Mouse (Mus musculus) neural tube, embryonic 14.5 days (tissue): ENCODE data around the gene Tmem59. TPM values are rescaled to one million over a fixed set of nuclear protein-coding genes. Genes with fewer than 3 reads are reported as not detected.

ENCODE experiments used
- ATAC-seq: fragments of 200-750 bp; cut with Nextera tagmentation; 2 replicates; pipeline ENCODE4 v1.8.0; 2017; ENCODE audit warnings: low read depth, mild to moderate bottlenecking, moderate TSS enrichment, moderate library complexity
- H3K27ac ChIP-seq: fragments of 300-500 bp; sonication (generic); 2 replicates; pipeline ENCODE4 v1.5.1; 2014; ENCODE audit warnings: low read depth, mild to moderate bottlenecking, control low read depth, low read length, moderate library complexity, mixed read lengths
- H3K27me3 ChIP-seq: fragments of 300-500 bp; sonication (generic); 2 replicates; pipeline ENCODE4 v1.6.1; 2014; ENCODE audit warnings: low read length; ENCODE audit not compliant: control insufficient read depth, insufficient read depth
- H3K36me3 ChIP-seq: fragments of 300-500 bp; sonication (generic); 2 replicates; pipeline ENCODE4 v1.6.1; 2014; ENCODE audit warnings: low read length, mixed read lengths; ENCODE audit not compliant: control insufficient read depth, insufficient read depth
- H3K4me1 ChIP-seq: fragments of 300-500 bp; sonication (generic); 2 replicates; pipeline ENCODE4 v1.6.1; 2014; ENCODE audit warnings: low read length; ENCODE audit not compliant: control insufficient read depth, insufficient read depth
- H3K4me2 ChIP-seq: fragments of 300-500 bp; sonication (generic); 2 replicates; pipeline ENCODE4 v1.6.1; 2014; ENCODE audit warnings: mild to moderate bottlenecking, low read depth, low read length, control low read depth
- H3K4me3 ChIP-seq: fragments of 300-500 bp; sonication (generic); 2 replicates; pipeline ENCODE4 v1.5.1; 2014; ENCODE audit warnings: low read depth, low read length, control low read depth, mixed read lengths
- H3K9ac ChIP-seq: fragments of 300-500 bp; sonication (generic); replicated peaks from 2 replicates; pipeline ENCODE4 v1.6.1; 2014; ENCODE audit warnings: low read depth, mild to moderate bottlenecking, control low read depth, low read length, mixed read lengths
- H3K9me3 ChIP-seq: fragments of 300-500 bp; sonication (generic); 2 replicates; pipeline ENCODE4 v1.6.1; 2016; ENCODE audit warnings: low read length; ENCODE audit not compliant: control insufficient read depth
- WGBS: fragments of 180-500 bp; shearing (Covaris S2); extraction: QIAGEN DNeasy Blood & Tissue Kit; methylation state at CpG from one replicate; pipeline ENCODE4 v1.1.7; 2014; 5-methylcytosine and 5-hydroxymethylcytosine counted together
- polyA plus RNA-seq: library from polyadenylated mRNA; unstranded; fragments of >200 nt; fragmentation: Nextera tagmentation; extraction: Ambion mirVana; gene quantifications from 2 replicates; pipeline ENCODE4 v1.2.1, GENCODE M21; 2014

The Tmem59 gene
- polyA plus RNA-seq, 1 experiment from 2014 or later = 399 TPM

DNA sequence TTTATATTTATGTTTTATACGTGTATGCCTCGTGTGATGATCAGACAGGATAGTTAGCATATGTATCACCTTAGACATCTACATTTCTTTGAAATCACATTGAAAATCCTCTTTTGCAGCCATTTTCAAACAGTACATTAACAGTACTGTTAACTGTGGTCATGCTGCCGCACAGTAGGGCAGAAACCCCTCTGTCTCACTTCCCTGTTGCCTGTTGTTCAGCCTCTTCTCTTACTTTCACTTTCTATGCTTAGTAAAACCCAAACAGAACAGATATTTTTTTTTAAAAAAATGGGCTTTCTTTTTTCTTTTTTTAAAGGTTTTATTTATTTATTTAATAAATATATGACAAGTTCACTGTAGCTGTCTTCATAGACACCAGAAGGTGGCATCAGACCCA lies 15.6 kb downstream of the Tmem59 start:
- ATAC-seq = no peak
- no peak overlapping the region for H3K4me2 ChIP-seq
- H3K4me3 ChIP-seq = no peak overlapping the region
- no peak overlapping the region for H3K9ac ChIP-seq
- peaks cover 57% of the 10 kb centered on the region for H3K36me3 ChIP-seq
- no peak overlapping the region for H3K27ac ChIP-seq
- H3K9me3 ChIP-seq = no peaks in the 10 kb centered on the region
- H3K4me1 ChIP-seq = no peaks in the 10 kb centered on the region
- no peaks in the 10 kb centered on the region for H3K27me3 ChIP-seq
- 96% methylated on average over 3 of the region's 3 CpGs for WGBS

DNA sequence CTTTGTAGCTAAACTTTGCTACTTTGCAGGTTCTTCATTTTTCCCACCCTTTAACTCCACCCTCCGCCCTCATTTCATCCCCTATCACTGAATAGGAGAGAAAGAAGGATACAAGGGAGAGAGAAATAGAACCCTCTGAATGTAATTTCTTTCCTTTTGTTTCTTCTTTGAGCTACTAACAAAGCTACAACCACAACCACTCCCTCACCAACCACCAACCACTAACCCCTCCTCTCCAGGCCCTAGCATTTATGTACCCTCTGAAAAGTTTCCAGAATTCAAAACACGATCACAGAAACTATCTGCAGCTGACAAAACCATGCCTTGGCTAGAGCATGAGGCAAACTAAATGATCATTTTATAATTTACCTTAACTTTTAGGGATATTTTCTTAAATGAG lies 18.3 kb downstream of the Tmem59 start:
- 96% methylated on average over 2 of the region's 2 CpGs for WGBS
- Histone ChIP-seq H3K9me3 (no peaks in the 10 kb centered on the region), H3K27me3 (no peaks in the 10 kb centered on the region), H3K4me3 (no peak overlapping the region), H3K9ac (no peak overlapping the region), H3K27ac (no peak overlapping the region), H3K4me1 (no peaks in the 10 kb centered on the region), H3K4me2 (no peak overlapping the region), H3K36me3 (peaks cover 58% of the 10 kb centered on the region)
- no peak for ATAC-seq

DNA sequence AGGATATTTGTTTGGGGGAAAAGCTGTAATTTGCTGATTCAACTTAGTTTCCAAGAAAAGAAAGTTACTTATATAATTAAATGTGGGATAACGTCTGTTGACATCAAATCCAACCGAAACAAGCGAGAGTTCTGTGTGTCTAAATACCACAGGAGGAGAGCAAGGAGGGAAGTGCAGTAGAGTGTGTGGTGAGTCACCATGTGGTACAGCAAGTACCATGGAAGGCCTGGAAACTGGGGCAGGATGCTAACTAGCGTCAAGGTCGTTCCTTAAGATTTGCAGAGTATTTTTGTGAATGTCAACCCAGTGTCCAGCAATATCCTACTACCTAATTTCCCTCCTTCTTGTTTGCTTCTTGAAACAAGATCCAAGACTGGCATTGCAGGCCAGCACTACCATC lies 19.9 kb downstream of the Tmem59 start:
- Histone ChIP-seq H3K27ac (no peak overlapping the region), H3K4me1 (no peaks in the 10 kb centered on the region), H3K27me3 (no peaks in the 10 kb centered on the region), H3K36me3 (peaks cover 68% of the 10 kb centered on the region), H3K9me3 (no peaks in the 10 kb centered on the region), H3K9ac (no peak overlapping the region), H3K4me3 (no peak overlapping the region), H3K4me2 (no peak overlapping the region)
- 98% methylated on average over 5 of the region's 5 CpGs for WGBS
- no peak for ATAC-seq

DNA sequence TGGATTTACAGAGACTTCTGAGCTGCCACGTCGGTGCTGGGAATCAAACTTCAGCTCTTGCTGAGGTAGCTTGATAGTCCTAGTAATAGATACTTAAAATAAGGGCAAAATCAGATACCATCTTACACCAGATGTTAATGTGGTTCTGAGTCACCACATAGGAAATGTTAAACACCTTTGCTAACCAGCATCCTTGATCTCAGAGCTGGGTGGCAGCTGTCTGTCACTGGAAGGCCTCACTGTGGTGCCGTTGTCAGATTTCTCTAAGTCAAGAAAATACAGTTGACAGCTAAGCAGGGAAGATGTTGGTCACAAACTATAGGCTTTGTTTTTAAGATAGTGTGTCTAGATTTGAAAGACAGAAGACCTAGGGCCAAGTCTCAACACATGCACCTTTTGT lies 23.6 kb downstream of the Tmem59 start:
- Histone ChIP-seq H3K4me3 (no peak overlapping the region), H3K4me1 (no peaks in the 10 kb centered on the region), H3K36me3 (peaks cover 55% of the 10 kb centered on the region), H3K9me3 (no peaks in the 10 kb centered on the region), H3K27me3 (no peaks in the 10 kb centered on the region), H3K9ac (no peak overlapping the region), H3K27ac (no peak overlapping the region), H3K4me2 (no peak overlapping the region)
- no peak for ATAC-seq
- WGBS = 97% methylated on average over 3 of the region's 3 CpGs

DNA sequence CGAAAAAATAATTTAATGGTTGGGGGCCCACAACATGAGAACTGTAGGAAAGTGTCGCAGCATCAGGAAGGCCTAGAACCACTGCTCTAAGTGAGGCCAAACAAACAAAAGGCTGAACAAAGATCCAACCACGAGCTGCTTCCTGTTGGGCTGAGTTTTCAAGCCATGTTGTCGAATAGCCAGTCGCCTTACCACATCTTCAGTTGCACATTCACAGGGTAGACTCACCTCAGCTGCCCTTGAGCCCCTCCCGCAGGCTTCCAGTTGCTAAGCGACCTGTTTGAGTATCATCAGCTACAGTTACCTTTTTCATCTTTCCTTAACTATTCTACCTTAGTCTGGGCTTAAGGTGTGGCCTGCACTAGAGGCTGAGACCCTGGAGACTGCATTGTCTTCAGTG lies 24.8 kb downstream of the Tmem59 start:
- no peaks in the 10 kb centered on the region for H3K9me3 ChIP-seq
- no peak for ATAC-seq
- no peak overlapping the region for H3K27ac ChIP-seq
- H3K9ac ChIP-seq = no peak overlapping the region
- WGBS = 90% methylated on average over 7 of the region's 7 CpGs
- no peaks in the 10 kb centered on the region for H3K27me3 ChIP-seq
- no peak overlapping the region for H3K4me2 ChIP-seq
- peaks cover 43% of the 10 kb centered on the region for H3K36me3 ChIP-seq
- no peak overlapping the region for H3K4me3 ChIP-seq
- no peaks in the 10 kb centered on the region for H3K4me1 ChIP-seq

DNA sequence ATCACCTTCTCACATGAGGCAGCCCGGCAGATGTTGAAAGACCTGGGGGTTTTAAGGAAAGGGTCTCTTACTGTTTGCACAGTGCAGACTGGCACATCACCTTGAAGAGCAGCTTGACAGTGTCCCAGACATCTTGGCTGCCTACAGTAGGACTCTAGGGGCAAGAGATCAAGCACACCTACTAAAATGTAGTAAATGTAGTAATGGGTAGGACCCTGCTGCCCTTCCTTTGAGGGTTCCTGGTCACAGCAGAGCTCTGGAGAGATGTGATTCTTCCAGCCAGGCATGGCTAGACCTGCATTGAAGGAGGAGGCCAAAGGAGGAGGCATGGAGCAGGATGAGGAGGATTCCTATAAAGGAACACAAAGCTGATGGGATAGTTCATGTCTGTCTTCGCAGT lies 28.8 kb downstream of the Tmem59 start:
- H3K27ac ChIP-seq = no peak overlapping the region
- no peak overlapping the region for H3K4me2 ChIP-seq
- no peak overlapping the region for H3K4me3 ChIP-seq
- WGBS = 95% methylated on average over 2 of the region's 2 CpGs
- no peak overlapping the region for H3K9ac ChIP-seq
- H3K9me3 ChIP-seq = no peaks in the 10 kb centered on the region
- no peak for ATAC-seq
- H3K4me1 ChIP-seq = no peaks in the 10 kb centered on the region
- peaks cover 19% of the 10 kb centered on the region for H3K36me3 ChIP-seq
- H3K27me3 ChIP-seq = no peaks in the 10 kb centered on the region

DNA sequence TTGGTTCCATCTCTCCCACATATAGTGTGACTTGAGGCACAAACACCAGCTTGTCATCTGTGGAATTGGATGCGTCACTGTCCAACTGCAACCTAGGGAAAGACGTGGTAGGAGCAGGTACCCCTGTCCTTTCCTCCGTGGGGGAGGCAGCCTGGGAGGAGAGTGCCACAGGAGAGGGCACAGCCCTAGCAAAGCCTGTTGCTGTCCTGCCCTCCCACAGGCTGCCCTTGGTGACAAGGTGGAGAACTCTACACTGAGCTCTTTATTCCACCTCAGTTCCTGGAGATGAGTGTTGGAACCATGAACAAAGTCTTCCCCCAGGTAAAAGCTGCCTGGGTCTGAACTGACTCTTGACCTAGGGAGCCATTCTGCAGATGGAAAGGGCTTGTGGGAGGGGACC lies 30.7 kb downstream of the Tmem59 start, which contains the start of gene Ldlrad1:
Ldlrad1 (plus strand) TSS at position 301 of the 400 bp plus-strand sequence.
- no peaks in the 10 kb centered on the region for H3K9me3 ChIP-seq
- no peak within 1 kb of the TSS for H3K4me3 ChIP-seq
- no peak within 1 kb of the TSS for H3K27ac ChIP-seq
- H3K36me3 ChIP-seq = peaks cover 15% of the 10 kb centered on the region
- no peaks in the 10 kb centered on the region for H3K27me3 ChIP-seq
- WGBS = 87% methylated on average over 3 of the region's 3 CpGs
- H3K9ac ChIP-seq = no peak within 1 kb of the TSS
- H3K4me2 ChIP-seq = no peak within 1 kb of the TSS
- no peak for ATAC-seq
- H3K4me1 ChIP-seq = no peaks in the 10 kb centered on the region

DNA sequence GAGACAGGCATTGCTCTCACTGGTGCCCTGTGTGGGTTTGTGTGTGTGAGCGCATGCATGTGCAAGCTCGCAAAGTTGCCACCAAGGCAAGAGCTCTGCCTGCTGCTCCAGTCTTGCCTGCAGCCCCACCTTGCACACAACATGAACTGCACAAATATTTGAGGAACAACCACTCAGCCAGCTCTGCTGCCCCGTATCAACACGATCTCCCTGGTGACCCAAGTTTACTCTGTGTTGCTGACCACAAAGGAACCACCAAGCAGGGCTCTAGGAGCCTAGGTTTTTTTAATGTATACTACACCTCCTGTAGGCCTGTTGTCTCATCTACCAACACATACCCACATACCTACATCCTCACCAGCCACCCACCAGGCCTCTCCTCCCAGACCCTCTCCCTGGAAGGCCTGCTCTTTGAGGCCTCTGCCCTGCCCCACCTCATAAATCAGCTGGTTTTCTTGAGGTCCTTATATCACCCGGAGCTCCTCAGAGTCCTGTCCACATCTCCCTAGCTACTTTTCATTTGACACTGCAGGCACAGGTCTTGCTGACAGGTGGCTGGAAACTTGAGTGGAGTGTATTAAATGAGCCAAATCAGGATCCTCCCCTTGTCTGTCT lies 32.4 kb downstream of the Tmem59 start:
- no peak overlapping the region for H3K9ac ChIP-seq
- no peak overlapping the region for H3K4me3 ChIP-seq
- no peak overlapping the region for H3K27ac ChIP-seq
- no peaks in the 10 kb centered on the region for H3K27me3 ChIP-seq
- WGBS = 80% methylated on average over 5 of the region's 5 CpGs
- no peak for ATAC-seq
- no peaks in the 10 kb centered on the region for H3K4me1 ChIP-seq
- H3K4me2 ChIP-seq = no peak overlapping the region
- H3K36me3 ChIP-seq = 0 out of 2 replicates have a peak, but pooled peaks cover 8% of the 10 kb centered on the region
- H3K9me3 ChIP-seq = no peaks in the 10 kb centered on the region

DNA sequence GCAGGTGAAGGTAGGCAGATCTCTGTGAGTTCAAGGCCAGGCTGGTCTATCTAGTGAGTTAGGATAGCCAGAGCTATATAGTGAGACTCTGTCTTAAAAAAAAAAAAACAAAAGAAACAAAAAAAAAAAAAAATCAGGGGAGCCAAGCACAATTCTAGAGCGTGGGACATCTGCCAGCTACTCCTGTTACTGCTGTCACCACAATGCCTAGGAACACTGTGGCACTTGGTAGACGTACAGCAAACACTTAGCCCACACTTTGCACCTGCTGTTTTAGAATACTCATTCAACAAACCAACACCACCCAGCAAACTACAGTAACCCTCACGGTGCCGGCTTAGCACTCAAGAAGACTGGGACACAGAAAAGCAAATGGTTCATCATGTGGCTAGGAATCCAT lies 33.3 kb downstream of the Tmem59 start:
- no peaks in the 10 kb centered on the region for H3K4me1 ChIP-seq
- WGBS = 67% methylated on average over 4 of the region's 4 CpGs
- H3K4me2 ChIP-seq = no peak overlapping the region
- no peak for ATAC-seq
- H3K27me3 ChIP-seq = no peaks in the 10 kb centered on the region
- no peak overlapping the region for H3K9ac ChIP-seq
- H3K4me3 ChIP-seq = no peak overlapping the region
- H3K36me3 ChIP-seq = 0 out of 2 replicates have a peak, but pooled peaks cover 8% of the 10 kb centered on the region
- no peak overlapping the region for H3K27ac ChIP-seq
- H3K9me3 ChIP-seq = no peaks in the 10 kb centered on the region
